In the genomic region with DNA sequence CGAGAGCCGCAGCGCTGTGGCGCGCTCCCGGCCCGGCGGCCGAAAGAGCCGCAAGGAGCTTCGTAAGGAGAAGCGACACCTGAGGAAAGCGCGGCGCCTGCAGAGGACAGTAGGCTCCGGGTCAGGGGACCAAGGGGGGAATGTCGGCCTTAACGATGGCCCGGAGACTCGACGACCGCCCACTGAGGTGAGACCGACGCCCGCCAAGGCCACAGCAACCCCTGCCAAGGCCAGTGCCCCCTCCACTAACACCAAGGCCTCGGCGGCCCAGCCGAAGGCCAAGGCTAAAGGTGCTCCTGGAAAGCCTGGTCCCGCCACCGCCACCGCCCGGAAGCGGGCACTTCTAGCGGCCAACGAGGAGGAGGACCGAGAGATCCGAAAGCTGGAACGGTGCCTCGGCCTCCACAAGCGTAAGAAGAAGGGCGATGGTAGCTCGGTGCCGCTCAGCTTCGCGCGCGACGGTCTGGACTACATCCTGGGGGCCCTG, we compare ENCODE assay signal across 8 mouse cellular contexts. TPM values are rescaled to one million over a fixed set of nuclear protein-coding genes. Genes with fewer than 3 reads are reported as not detected.
A peak's percentile ranks its signal among the peaks of the same experiment; 100 is the strongest.
DNase-seq lines count a peak whose midpoint lies in the region; ATAC-seq and TF ChIP-seq lines count a peak whose summit lies in the region.

No protein-coding gene starts in this region.

- peak overlapping the region; percentile 73 for H3K4me3 ChIP-seq in ES-Bruce4 (ENCODE audit: low read depth, low read length)
- peak overlapping the region; percentile 46 for H3K4me3 ChIP-seq in cortical plate, adult 2 months (ENCODE audit: insufficient read depth, low read length)
- H3K4me3 ChIP-seq in kidney, embryonic 15.5 days (replicated peaks), result peak overlapping the region; percentile 84
- peak overlapping the region; percentile 98 for H3K4me3 ChIP-seq in lung, embryonic 15.5 days
- H3K4me3 ChIP-seq in olfactory bulb, adult 2 months (ENCODE audit: insufficient read depth, low read depth, low read length), result peak overlapping the region; percentile 97

- ATAC-seq in frontal cortex, adult (ENCODE audit: low TSS enrichment), result peak; percentile 79
- ATAC-seq in kidney, embryonic 15.5 days (replicated peaks; ENCODE audit: low FRiP score), result peak; percentile 82
- peak; percentile 64 for ATAC-seq in lung, embryonic 15.5 days (ENCODE audit: borderline replicate concordance, extremely low read depth, low FRiP score, low TSS enrichment)

- no peaks in the 10 kb centered on the region for H3K9me3 ChIP-seq in ES-Bruce4 (replicated peaks; ENCODE audit: control insufficient read depth, insufficient read depth, low read length, poor library complexity, severe bottlenecking)
- no peaks in the 10 kb centered on the region for H3K9me3 ChIP-seq in kidney, embryonic 15.5 days (replicated peaks)
- no peaks in the 10 kb centered on the region for H3K9me3 ChIP-seq in lung, embryonic 15.5 days

- WGBS in kidney, embryonic 15.5 days, result under 1% methylated on average over 48 of the region's 48 CpGs
- WGBS in lung, embryonic 15.5 days, result under 1% methylated on average over 48 of the region's 48 CpGs
- 0% methylated on average over 48 of the region's 48 CpGs for WGBS in olfactory bulb, adult 2 months

- TF ChIP-seq POLR2A in ES-Bruce4 (IDR thresholded peaks at IDR 0.05; ENCODE audit: insufficient read depth, low read length), result no peak
- no peak for TF ChIP-seq POLR2A in cortical plate, adult 2 months (IDR thresholded peaks at IDR 0.05; ENCODE audit: extremely low read depth, insufficient read depth, low read length)
- 0 out of 2 replicates have a peak, but pooled peaks have one; percentile 7 for TF ChIP-seq POLR2A in olfactory bulb, adult 2 months (IDR thresholded peaks at IDR 0.05; ENCODE audit: insufficient read depth, low read depth, low read length)

- TF ChIP-seq CTCF in ES-Bruce4 (IDR thresholded peaks at IDR 0.05; ENCODE audit: low read depth, low read length), result no peak
- TF ChIP-seq CTCF in cortical plate, adult 2 months (IDR thresholded peaks at IDR 0.05; ENCODE audit: extremely low read depth, insufficient read depth, low read length), result no peak
- no peak for TF ChIP-seq CTCF in olfactory bulb, adult 2 months (IDR thresholded peaks at IDR 0.05; ENCODE audit: insufficient read depth, low read depth, low read length)

- H3K9ac ChIP-seq in ES-Bruce4 (ENCODE audit: low read depth, poor library complexity, severe bottlenecking), result peak overlapping the region; percentile 78
- peak overlapping the region; percentile 69 for H3K9ac ChIP-seq in kidney, embryonic 15.5 days
- H3K9ac ChIP-seq in lung, embryonic 15.5 days, result peak overlapping the region; percentile 83

- no peak for DNase-seq in frontal cortex, postnatal 25 days (ENCODE audit: low spot score in 2 of 2)
- peak; percentile 31 to 43 for DNase-seq in heart, adult 18-20 months

- peak overlapping the region; percentile 75 for H3K4me2 ChIP-seq in kidney, embryonic 15.5 days
- peak overlapping the region; percentile 74 for H3K4me2 ChIP-seq in lung, embryonic 15.5 days

- TF ChIP-seq EP300 in ES-Bruce4 (IDR thresholded peaks at IDR 0.05; ENCODE audit: insufficient read depth, low read depth, low read length), result no peak

- no peak overlapping the region for H3K27ac ChIP-seq in ES-Bruce4 (ENCODE audit: insufficient read depth, low read length)
- H3K27ac ChIP-seq in cortical plate, adult 2 months (ENCODE audit: insufficient read depth, low read length), result peak overlapping the region; percentile 11; the same call in 1 of the 2 replicates
- H3K27ac ChIP-seq in kidney, embryonic 15.5 days, result peak overlapping the region; percentile 82
- peak overlapping the region; percentile 76 for H3K27ac ChIP-seq in lung, embryonic 15.5 days
- no peak overlapping the region for H3K27ac ChIP-seq in olfactory bulb, adult 2 months (ENCODE audit: insufficient read depth, low read depth, low read length)

- H3K4me1 ChIP-seq in ES-Bruce4 (ENCODE audit: control insufficient read depth, insufficient read depth, low read length), result peaks cover 3% of the 10 kb centered on the region
- peaks cover 5% of the 10 kb centered on the region for H3K4me1 ChIP-seq in cortical plate, adult 2 months (ENCODE audit: control insufficient read depth, insufficient read depth, low read length)
- peaks cover 15% of the 10 kb centered on the region for H3K4me1 ChIP-seq in kidney, embryonic 15.5 days
- peaks cover 15% of the 10 kb centered on the region for H3K4me1 ChIP-seq in lung, embryonic 15.5 days
- H3K4me1 ChIP-seq in olfactory bulb, adult 2 months (ENCODE audit: control insufficient read depth, insufficient read depth, low read length), result peaks cover 14% of the 10 kb centered on the region

- peaks cover 30% of the 10 kb centered on the region for H3K36me3 ChIP-seq in ES-Bruce4 (ENCODE audit: control insufficient read depth, insufficient read depth, low read length, poor library complexity, severe bottlenecking)
- H3K36me3 ChIP-seq in kidney, embryonic 15.5 days, result peaks cover 35% of the 10 kb centered on the region
- peaks cover 30% of the 10 kb centered on the region for H3K36me3 ChIP-seq in lung, embryonic 15.5 days

- no peaks in the 10 kb centered on the region for H3K27me3 ChIP-seq in ES-Bruce4 (ENCODE audit: control insufficient read depth, insufficient read depth, low read length, poor library complexity, severe bottlenecking)
- H3K27me3 ChIP-seq in kidney, embryonic 15.5 days, result no peaks in the 10 kb centered on the region
- no peaks in the 10 kb centered on the region for H3K27me3 ChIP-seq in lung, embryonic 15.5 days

RNA-seq across cellular contexts. Expression of a gene that starts 0.5 kb away (rescaled TPM):
- polyA plus RNA-seq in ES-Bruce4 (2011; ENCODE audit: insufficient read depth, insufficient read length, low read depth, missing spikeins), result 12.2 and 15.0 TPM in 2 replicates
- 17.2 and 21.4 TPM in 2 replicates for polyA plus RNA-seq in cortical plate, adult 2 months (2012; rRNA removed)
- 10 to 100 TPM; 11.8 to 17.8 TPM for total RNA-seq in heart, adult 18-20 months (2021)
- polyA plus RNA-seq in kidney, embryonic 15.5 days (2015; fragmentation: Nextera tagmentation; extraction: Ambion mirVana), result 25.9 and 29.3 TPM in 2 replicates
- polyA plus RNA-seq in lung, embryonic 15.5 days (2015; fragmentation: Nextera tagmentation; extraction: Ambion mirVana), result 25.7 and 29.5 TPM in 2 replicates
- polyA plus RNA-seq in olfactory bulb, adult 2 months (2012; ENCODE audit: insufficient read depth, insufficient read length, low replicate concordance, missing spikeins), result not detected in 2 replicates

RNA-seq across cellular contexts. Expression of a gene that starts 43.4 kb away (rescaled TPM):
- 0.45 and 0.88 TPM in 2 replicates for polyA plus RNA-seq in ES-Bruce4 (2011; ENCODE audit: insufficient read depth, insufficient read length, low read depth, missing spikeins)
- not detected in 2 replicates for polyA plus RNA-seq in cortical plate, adult 2 months (2012; rRNA removed)
- total RNA-seq in heart, adult 18-20 months (2021), result not detected
- polyA plus RNA-seq in kidney, embryonic 15.5 days (2015; fragmentation: Nextera tagmentation; extraction: Ambion mirVana), result not detected in 2 replicates
- polyA plus RNA-seq in lung, embryonic 15.5 days (2015; fragmentation: Nextera tagmentation; extraction: Ambion mirVana), result 0.08 TPM in 1 of 2 replicates, not detected in the other
- polyA plus RNA-seq in olfactory bulb, adult 2 months (2012; ENCODE audit: insufficient read depth, insufficient read length, low replicate concordance, missing spikeins), result not detected in 2 replicates

RNA-seq across cellular contexts. Expression of a gene that starts 56.7 kb away (rescaled TPM):
- 8.3 and 11.1 TPM in 2 replicates for polyA plus RNA-seq in ES-Bruce4 (2011; ENCODE audit: insufficient read depth, insufficient read length, low read depth, missing spikeins)
- 12.5 and 13.9 TPM in 2 replicates for polyA plus RNA-seq in cortical plate, adult 2 months (2012; rRNA removed)
- total RNA-seq in heart, adult 18-20 months (2021), result 10 to 100 TPM; 14.3 to 15.2 TPM
- 11.5 and 12.2 TPM in 2 replicates for polyA plus RNA-seq in kidney, embryonic 15.5 days (2015; fragmentation: Nextera tagmentation; extraction: Ambion mirVana)
- 9.8 and 11.6 TPM in 2 replicates for polyA plus RNA-seq in lung, embryonic 15.5 days (2015; fragmentation: Nextera tagmentation; extraction: Ambion mirVana)
- polyA plus RNA-seq in olfactory bulb, adult 2 months (2012; ENCODE audit: insufficient read depth, insufficient read length, low replicate concordance, missing spikeins), result not detected in 2 replicates

Comparison
In these comparisons a context has a peak if more than half of its experiments do, and no peak if none do; other contexts are left out.
1. DNase-seq: peak in heart, adult 18-20 months (2 of 2); none in frontal cortex, postnatal 25 days (0 of 2).
2. H3K27ac ChIP-seq: peak in cortical plate, adult 2 months (single experiment), kidney, embryonic 15.5 days (single experiment) and lung, embryonic 15.5 days (single experiment); none in ES-Bruce4 (single experiment) and olfactory bulb, adult 2 months (single experiment).
3. H3K4me3 ChIP-seq: peak in every context shown above with its lines; median percentile 98 in lung, embryonic 15.5 days; 97 in olfactory bulb, adult 2 months; 84 in kidney, embryonic 15.5 days; 73 in ES-Bruce4; 46 in cortical plate, adult 2 months.
4. RNA of a gene that starts 0.5 kb away (polyA plus RNA-seq): 25.7 to 29.5 TPM in lung, embryonic 15.5 days, 25.9 to 29.3 TPM in kidney, embryonic 15.5 days, 17.2 to 21.4 TPM in cortical plate, adult 2 months and 12.2 to 15.0 TPM in ES-Bruce4; not detected in olfactory bulb, adult 2 months; every median in the first group is over 10 times any median in the second.
5. Peak in every context shown above with its lines, with median percentiles within 50 percentile points of each other: ATAC-seq and H3K9ac ChIP-seq.